Mouse (Mus musculus): ENCODE results near the gene Mcemp1. TPM values are rescaled to one million over a fixed set of nuclear protein-coding genes. Genes with fewer than 3 reads are reported as not detected.

Gene Mcemp1
- polyA plus RNA-seq (2015; fragmentation: Nextera tagmentation; extraction: Ambion mirVana): 0.40 and 0.54 TPM in 2 replicates

DNA sequence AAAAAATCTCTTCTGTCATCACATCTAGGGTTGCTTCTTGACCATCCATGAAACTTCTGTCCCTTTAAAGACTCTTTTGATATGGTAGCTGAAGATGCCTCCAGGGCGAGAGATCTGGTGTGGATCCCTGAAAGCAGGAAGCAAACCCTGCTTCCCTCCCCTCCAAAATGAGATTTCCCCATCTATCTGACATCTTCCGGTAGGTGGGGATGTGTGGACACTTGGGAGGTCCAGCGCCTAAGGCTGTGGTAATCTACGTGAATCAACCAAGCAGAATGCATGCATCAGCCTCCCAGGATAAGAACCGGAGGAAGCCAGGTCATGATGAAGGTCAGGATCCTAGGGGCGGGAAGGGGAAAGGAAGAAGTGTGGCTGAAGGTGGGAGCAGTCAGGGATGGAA lies at the start of gene Mcemp1:
TSS of gene Mcemp1 (plus strand) at position 248 of the 400 bp plus-strand sequence.
- 73% methylated on average over 6 of the region's 6 CpGs for WGBS
- no peaks in the 10 kb centered on the region for H3K27me3 ChIP-seq (replicated peaks)
- H3K36me3 ChIP-seq: no peaks in the 10 kb centered on the region
- H3K4me3 ChIP-seq (replicated peaks): no peak within 1 kb of the TSS
- H3K27ac ChIP-seq: no peak within 1 kb of the TSS
- no peak for ATAC-seq
- H3K4me2 ChIP-seq (replicated peaks): no peak within 1 kb of the TSS
- H3K9me3 ChIP-seq: no peaks in the 10 kb centered on the region
- H3K9ac ChIP-seq: no peak within 1 kb of the TSS
- H3K4me1 ChIP-seq (replicated peaks): no peaks in the 10 kb centered on the region; the same call in 1 of the 2 replicates

DNA sequence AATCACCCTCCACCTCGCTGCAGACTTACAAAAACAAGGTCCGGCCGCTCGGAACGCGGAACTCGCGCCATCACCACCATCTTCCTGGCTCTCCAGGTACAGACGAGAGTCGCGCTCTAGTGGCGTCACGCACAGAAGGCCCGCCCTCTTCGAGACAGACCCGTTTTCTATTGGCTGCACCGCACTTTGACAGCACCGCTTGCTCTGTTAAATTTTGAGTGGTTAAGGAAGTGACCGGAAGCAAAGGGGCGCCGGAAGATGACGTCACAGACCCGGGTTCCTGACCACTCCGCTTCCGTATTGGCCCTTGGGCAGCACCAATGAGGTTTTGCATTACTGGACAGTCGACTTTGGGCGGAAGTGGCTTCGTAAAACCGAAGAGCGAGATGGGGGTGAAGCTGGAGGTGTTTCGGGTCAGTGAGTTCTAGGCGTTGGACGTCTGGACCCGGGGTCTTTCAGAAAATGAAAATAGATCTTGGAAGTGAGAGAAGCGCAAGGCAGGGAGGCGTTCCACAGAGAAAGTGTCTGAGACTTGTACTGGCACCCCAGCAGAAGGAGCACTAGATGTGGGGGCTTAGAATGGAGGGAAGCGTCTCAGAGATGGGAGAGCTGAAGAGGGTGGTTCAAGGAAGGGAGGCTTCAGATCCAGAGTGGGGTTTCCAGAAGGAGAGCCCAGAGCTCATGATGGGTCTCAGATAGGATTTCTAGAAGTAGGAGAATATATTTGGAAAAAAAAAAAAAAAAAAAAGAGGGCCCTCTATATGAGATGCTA lies 44.2 kb upstream of the Mcemp1 start, which contains the start of the genes Xab2 and Pet100:
TSS of gene Xab2 (minus strand) at position 118 of the 772 bp plus-strand sequence.
TSS of gene Pet100 (plus strand) at position 350 of the 772 bp plus-strand sequence.
- H3K9me3 ChIP-seq: no peaks in the 10 kb centered on the region
- H3K27me3 ChIP-seq (replicated peaks): no peaks in the 10 kb centered on the region
- H3K4me3 ChIP-seq (replicated peaks): peak within 1 kb of the TSS; percentile 76
- H3K4me2 ChIP-seq (replicated peaks): peak within 1 kb of the TSS; percentile 80
- peaks cover 9% of the 10 kb centered on the region for H3K36me3 ChIP-seq
- no peak within 1 kb of the TSS for H3K27ac ChIP-seq
- ATAC-seq: peak; percentile 99
- H3K9ac ChIP-seq: peak within 1 kb of the TSS; percentile 69
- H3K4me1 ChIP-seq (replicated peaks): peaks cover 13% of the 10 kb centered on the region
- WGBS: under 1% methylated on average over 37 of the region's 37 CpGs

DNA sequence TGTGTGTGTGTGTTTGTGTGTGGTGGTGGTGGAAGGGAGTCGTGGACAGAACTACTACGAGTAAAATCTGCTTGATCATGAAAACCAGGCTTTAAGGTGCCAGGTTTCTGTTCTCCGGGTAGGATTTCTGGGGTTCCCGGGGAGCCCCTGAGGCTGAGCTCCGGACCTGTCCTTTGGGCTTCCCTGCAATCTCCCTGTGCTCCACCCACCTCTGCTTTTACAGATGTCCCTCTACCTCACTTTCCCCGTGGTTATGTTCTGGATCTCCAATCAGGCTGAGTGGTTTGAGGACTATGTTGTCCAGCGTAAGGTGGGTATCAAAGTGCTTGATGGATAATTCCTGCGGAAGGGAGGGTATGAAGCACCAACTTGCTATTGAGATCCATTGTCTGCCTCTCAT lies 43.4 kb upstream of the Mcemp1 start:
- Histone ChIP-seq H3K9ac (no peak overlapping the region; the same call in 1 of the 2 replicates), H3K36me3 (peaks cover 9% of the 10 kb centered on the region), H3K27me3 (replicated peaks) (no peaks in the 10 kb centered on the region), H3K4me3 (replicated peaks) (peak overlapping the region; percentile 76), H3K27ac (no peak overlapping the region), H3K4me2 (replicated peaks) (peak overlapping the region; percentile 80), H3K4me1 (replicated peaks) (peaks cover 13% of the 10 kb centered on the region), H3K9me3 (no peaks in the 10 kb centered on the region)
- WGBS: 64% methylated on average over 8 of the region's 8 CpGs
- no peak for ATAC-seq

DNA sequence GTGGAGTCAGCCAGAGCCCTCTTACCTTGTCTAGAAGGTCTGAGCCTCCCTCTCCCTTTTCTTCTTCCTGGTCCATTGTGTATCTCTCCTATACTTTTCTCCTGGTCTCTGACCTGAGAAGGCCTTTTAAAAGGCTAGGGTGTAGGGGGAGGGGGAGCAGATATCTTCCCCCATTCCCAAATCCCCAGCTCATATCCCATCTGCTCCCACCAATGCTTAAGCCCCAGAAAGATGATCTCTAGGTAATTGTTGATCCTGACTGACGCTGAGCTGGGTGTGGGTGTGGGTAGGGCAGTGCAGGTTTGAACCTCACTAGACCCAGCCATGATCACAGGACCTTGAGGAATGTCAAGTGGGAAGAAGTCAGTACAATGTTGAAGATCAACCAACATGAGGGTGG lies 40.1 kb upstream of the Mcemp1 start, which contains the start of gene Pcp2:
TSS of gene Pcp2 (minus strand) at position 101 of the 400 bp plus-strand sequence.
- Histone ChIP-seq H3K4me2 (replicated peaks) (no peak within 1 kb of the TSS), H3K9me3 (no peaks in the 10 kb centered on the region), H3K4me3 (replicated peaks) (no peak within 1 kb of the TSS), H3K27me3 (replicated peaks) (no peaks in the 10 kb centered on the region), H3K9ac (no peak within 1 kb of the TSS), H3K4me1 (replicated peaks) (peaks cover 8% of the 10 kb centered on the region; the same call in 1 of the 2 replicates), H3K36me3 (no peaks in the 10 kb centered on the region), H3K27ac (no peak within 1 kb of the TSS)
- no peak for ATAC-seq
- 66% methylated on average over 1 of the region's 1 CpGs for WGBS

DNA sequence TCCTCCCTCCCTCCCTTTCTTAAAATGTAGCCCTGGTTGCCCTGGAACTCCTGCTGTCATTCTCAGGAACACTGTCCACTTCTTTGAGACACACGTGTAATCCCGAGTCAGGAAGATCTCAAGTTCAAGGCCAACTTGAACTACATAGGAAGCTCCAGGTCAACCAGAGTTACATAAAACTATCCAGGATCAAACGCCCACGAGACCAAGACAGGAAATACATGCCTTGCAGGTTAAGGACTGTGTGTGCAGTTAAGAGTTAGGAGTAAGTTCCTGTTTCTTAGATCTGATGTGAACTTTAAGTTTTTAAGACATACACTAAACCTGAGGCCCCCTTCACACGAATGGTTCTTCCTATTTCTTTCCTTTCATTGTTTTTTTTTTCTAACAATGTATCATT lies 38.6 kb upstream of the Mcemp1 start:
- no peak overlapping the region for H3K4me3 ChIP-seq (replicated peaks)
- WGBS: 55% methylated on average over 5 of the region's 5 CpGs
- no peaks in the 10 kb centered on the region for H3K27me3 ChIP-seq (replicated peaks)
- H3K36me3 ChIP-seq: no peaks in the 10 kb centered on the region
- H3K4me1 ChIP-seq (replicated peaks): peaks cover 5% of the 10 kb centered on the region; the same call in 1 of the 2 replicates
- no peak overlapping the region for H3K27ac ChIP-seq
- H3K9ac ChIP-seq: no peak overlapping the region
- no peak for ATAC-seq
- no peak overlapping the region for H3K4me2 ChIP-seq (replicated peaks)
- H3K9me3 ChIP-seq: no peaks in the 10 kb centered on the region

DNA sequence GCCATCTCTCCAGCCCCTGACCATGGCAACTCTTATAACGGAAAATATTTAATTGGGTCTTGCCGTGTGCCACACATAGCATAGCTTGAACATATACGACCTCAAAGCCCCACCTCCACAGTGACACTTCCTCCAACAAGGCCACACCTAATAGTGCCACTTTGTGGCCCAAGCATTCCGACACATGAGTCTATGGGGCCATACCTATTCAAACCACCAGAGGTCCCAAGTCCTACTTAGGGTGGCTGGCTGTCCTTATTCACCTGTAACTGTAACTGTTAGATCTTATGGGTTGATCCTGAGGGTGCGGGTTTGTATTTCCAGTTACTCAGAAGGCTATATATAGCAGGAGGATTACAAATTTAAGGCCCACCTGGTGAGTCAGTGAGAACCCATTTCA lies 37.5 kb upstream of the Mcemp1 start:
- no peak overlapping the region for H3K9ac ChIP-seq
- H3K4me1 ChIP-seq (replicated peaks): no peaks in the 10 kb centered on the region
- WGBS: 28% methylated on average over 5 of the region's 5 CpGs
- ATAC-seq: no peak
- no peak overlapping the region for H3K4me3 ChIP-seq (replicated peaks)
- no peak overlapping the region for H3K27ac ChIP-seq
- H3K9me3 ChIP-seq: no peaks in the 10 kb centered on the region
- no peaks in the 10 kb centered on the region for H3K36me3 ChIP-seq
- H3K27me3 ChIP-seq (replicated peaks): no peaks in the 10 kb centered on the region
- no peak overlapping the region for H3K4me2 ChIP-seq (replicated peaks)

DNA sequence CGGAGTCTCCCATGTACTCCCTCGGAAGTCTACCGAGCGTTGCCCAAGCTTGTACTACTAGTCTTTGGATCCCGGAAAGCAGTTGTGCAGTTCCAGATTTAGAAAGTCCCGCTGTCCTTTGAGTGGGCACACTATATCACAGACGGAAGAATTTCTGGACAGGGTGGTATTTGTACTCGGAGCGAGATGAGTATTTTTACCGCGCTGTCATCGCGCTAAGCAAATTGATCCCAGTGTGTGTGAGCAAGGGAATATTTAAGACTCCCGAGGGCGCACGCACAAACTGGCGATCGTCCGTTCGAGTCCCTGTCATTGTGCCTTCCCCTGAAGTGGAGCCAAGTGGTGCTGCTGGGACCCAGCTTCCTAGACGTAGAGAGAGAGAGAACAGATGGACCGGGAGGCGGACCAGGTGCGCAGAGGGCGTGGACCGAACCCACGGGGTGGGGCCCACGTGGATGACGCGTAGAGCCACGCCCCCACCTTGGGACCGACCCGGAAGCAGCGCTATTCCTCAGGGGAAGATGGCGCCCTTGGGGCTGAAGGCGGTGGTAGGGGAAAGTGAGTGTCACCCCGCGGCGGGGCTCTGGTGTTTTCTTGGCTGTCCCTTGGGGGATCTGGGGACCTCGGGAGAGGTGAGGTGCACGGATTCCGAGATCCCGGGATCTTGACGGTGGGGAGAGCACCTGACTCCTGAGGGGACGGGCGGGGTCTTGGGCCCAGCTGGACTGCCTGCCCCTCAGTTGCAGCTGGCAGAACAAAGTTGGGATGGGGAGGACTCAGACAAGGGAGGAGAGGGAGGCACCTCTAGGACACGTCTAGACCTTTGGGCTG lies 34.7 kb upstream of the Mcemp1 start, which contains the start of gene Stxbp2:
TSS of gene Stxbp2 (plus strand) at position 309 of the 831 bp plus-strand sequence.
- H3K9ac ChIP-seq: peak within 1 kb of the TSS; percentile 65

DNA sequence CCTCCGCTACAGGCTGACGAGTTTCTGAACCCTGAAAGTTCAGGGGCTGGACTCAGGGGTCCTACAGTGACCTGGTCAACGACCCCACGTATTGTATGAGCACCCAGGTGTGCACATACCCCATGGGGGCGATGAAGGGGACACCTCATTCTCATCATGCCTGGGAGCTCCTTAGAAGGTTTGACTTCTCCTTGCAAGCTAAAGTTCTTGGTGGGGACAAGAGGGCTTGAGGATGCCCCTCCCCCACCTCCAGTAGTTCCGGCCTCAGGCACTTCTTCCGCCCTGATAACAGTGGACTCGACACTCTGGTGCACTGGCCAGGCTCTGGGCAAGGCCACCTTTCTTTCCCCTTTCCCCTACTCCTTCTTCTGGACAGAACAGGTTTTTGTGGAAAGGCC lies 34.1 kb upstream of the Mcemp1 start:
- Histone ChIP-seq H3K4me3 (replicated peaks) (peak overlapping the region; percentile 61), H3K4me2 (replicated peaks) (peak overlapping the region; percentile 79), H3K27me3 (replicated peaks) (no peaks in the 10 kb centered on the region), H3K27ac (no peak overlapping the region), H3K9ac (peak overlapping the region; percentile 65), H3K9me3 (no peaks in the 10 kb centered on the region), H3K36me3 (0 out of 2 replicates have a peak, but pooled peaks cover 7% of the 10 kb centered on the region), H3K4me1 (replicated peaks) (no peaks in the 10 kb centered on the region)
- ATAC-seq: peak; percentile 65
- 12% methylated on average over 8 of the region's 8 CpGs for WGBS

More for the DNA sequence above, 34.7 kb upstream of the Mcemp1 start, which contains the start of gene Stxbp2:
- Histone ChIP-seq H3K27ac (no peak within 1 kb of the TSS), H3K27me3 (replicated peaks) (no peaks in the 10 kb centered on the region), H3K4me3 (replicated peaks) (peak within 1 kb of the TSS; percentile 61), H3K4me2 (replicated peaks) (peak within 1 kb of the TSS; percentile 79), H3K9me3 (no peaks in the 10 kb centered on the region), H3K4me1 (replicated peaks) (no peaks in the 10 kb centered on the region), H3K36me3 (0 out of 2 replicates have a peak, but pooled peaks cover 3% of the 10 kb centered on the region)
- WGBS: 5% methylated on average over 47 of the region's 47 CpGs
- peak; percentile 97 for ATAC-seq

DNA sequence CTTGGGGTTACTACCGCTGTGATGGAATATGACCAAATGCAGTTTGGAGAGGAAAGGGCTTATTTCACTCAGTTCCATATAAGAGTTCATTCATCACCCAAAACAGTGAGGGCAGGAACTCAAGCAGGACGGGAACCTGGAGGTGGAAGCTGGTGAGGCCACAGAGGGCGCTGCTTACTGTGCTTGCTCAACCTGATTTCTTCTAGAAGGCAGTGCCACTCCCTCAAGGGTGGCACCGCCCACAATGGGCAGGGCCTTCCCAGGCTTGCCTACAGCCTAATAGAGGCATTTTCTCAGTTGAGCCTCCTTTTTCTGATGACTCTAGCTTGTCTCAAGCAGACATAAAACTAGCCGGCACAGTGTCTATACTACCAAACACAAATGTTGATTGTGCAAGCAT lies 19.8 kb upstream of the Mcemp1 start:
- no peaks in the 10 kb centered on the region for H3K27me3 ChIP-seq (replicated peaks)
- ATAC-seq: peak; percentile 77
- H3K27ac ChIP-seq: no peak overlapping the region
- no peak overlapping the region for H3K4me3 ChIP-seq (replicated peaks)
- no peaks in the 10 kb centered on the region for H3K9me3 ChIP-seq
- H3K4me2 ChIP-seq (replicated peaks): no peak overlapping the region
- WGBS: 19% methylated on average over 5 of the region's 5 CpGs
- H3K9ac ChIP-seq: no peak overlapping the region
- no peaks in the 10 kb centered on the region for H3K4me1 ChIP-seq (replicated peaks)
- no peaks in the 10 kb centered on the region for H3K36me3 ChIP-seq

DNA sequence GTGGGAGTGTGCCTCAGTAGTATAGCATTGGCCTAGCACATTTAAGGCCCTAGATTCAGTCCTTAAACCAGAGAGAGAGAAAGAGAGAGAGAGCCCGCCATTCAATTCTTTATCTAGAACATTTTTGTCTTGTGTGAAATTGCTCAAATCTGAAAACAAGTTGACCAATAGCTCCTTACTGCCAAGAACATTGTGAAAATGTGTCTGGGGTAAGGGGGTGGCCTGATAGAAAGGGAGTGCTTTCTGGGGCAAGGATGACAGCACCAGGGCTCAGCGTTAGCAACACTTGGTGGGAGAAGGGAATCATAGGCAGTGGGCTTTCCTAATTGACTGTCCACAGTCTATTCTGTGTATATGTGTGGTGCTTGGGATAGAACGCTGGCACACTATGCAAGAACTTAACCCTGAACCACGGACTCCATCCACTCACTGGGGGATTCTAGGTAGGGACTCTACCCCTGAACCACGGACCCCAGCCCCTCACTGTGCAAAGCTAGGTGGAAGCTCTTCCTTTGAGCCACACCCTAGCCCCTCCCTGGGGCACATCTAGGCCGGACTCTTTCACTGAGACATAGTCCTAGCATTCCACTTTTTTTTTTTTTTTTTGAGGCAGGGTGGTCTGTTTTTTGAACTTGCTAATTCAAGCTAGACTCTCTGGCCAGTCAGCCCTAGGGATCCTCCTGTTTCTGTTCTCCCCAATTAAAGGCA lies 18.6 kb upstream of the Mcemp1 start:
- WGBS: 84% methylated on average over 6 of the region's 6 CpGs
- Histone ChIP-seq H3K9me3 (no peaks in the 10 kb centered on the region), H3K4me1 (replicated peaks) (no peaks in the 10 kb centered on the region), H3K4me3 (replicated peaks) (no peak overlapping the region), H3K27me3 (replicated peaks) (no peaks in the 10 kb centered on the region), H3K9ac (no peak overlapping the region), H3K27ac (no peak overlapping the region), H3K36me3 (no peaks in the 10 kb centered on the region), H3K4me2 (replicated peaks) (no peak overlapping the region)
- no peak for ATAC-seq

DNA sequence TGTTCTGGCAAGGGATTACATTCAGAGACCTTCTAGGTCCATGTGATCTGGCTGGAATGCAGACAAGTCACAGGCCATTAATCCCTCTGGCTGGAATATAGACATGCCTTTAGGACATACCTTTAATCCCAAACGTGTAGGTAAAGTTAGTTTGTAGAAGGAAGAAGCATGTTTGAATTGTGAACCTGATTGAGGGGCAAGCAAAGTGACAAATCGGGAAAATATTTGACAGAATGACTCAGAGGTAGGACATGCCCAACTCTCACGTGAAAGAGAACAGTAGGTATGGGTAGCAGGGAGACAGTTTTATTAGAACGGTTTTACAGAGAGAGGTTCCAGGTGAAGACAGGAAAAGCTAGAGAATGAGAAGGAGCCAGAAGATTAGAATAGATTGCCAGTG lies 18.0 kb upstream of the Mcemp1 start:
- Histone ChIP-seq H3K27ac (no peak overlapping the region), H3K27me3 (replicated peaks) (no peaks in the 10 kb centered on the region), H3K4me1 (replicated peaks) (no peaks in the 10 kb centered on the region), H3K4me2 (replicated peaks) (no peak overlapping the region), H3K9ac (no peak overlapping the region), H3K9me3 (no peaks in the 10 kb centered on the region), H3K4me3 (replicated peaks) (no peak overlapping the region), H3K36me3 (no peaks in the 10 kb centered on the region)
- WGBS: 69% methylated on average over 4 of the region's 4 CpGs
- no peak for ATAC-seq

Measured in intestine, embryonic 15.5 days (tissue).